Mouse (Mus musculus): ENCODE data around the gene Clic5. TPM values are rescaled to one million over a fixed set of nuclear protein-coding genes. Genes with fewer than 3 reads are reported as not detected.
A peak's percentile ranks its signal among the peaks of the same experiment; 100 is the strongest.
"Not testable (repeated sequence)": the region's sequence is repeated elsewhere in the genome, so short reads cannot be mapped to it uniquely, and the experiment has no call there.

Gene Clic5
- polyA plus RNA-seq, 1 experiment from 2014 or later, result 25.9 TPM

GRCm38 (mm10) chr17:44187537-44187936 is 847 bp upstream of the Clic5 start:
- H3K9me3 ChIP-seq (ENCODE audit: control insufficient read depth, low read length); H3K4me2 ChIP-seq (ENCODE audit: low read depth, low read length); ATAC-seq; H3K9ac ChIP-seq (ENCODE audit: low read depth, low read length); H3K27me3 ChIP-seq (replicated peaks; ENCODE audit: control insufficient read depth, insufficient read depth, low read length); H3K4me3 ChIP-seq (ENCODE audit: low read length); H3K27ac ChIP-seq (ENCODE audit: low read length); H3K36me3 ChIP-seq (ENCODE audit: control insufficient read depth, insufficient read depth, low read length): not testable (repeated sequence)
- H3K4me1 ChIP-seq (ENCODE audit: control insufficient read depth, insufficient read depth, low read length), result peaks cover 16% of the 10 kb centered on the region

GRCm38 (mm10) chr17:44188769-44189145 is 373 bp downstream of the Clic5 start:
- Histone ChIP-seq H3K27me3 (replicated peaks; ENCODE audit: control insufficient read depth, insufficient read depth, low read length) (no peaks in the 10 kb centered on the region; the same call in 1 of the 2 replicates), H3K9ac (ENCODE audit: low read depth, low read length) (peak overlapping the region; percentile 62), H3K36me3 (ENCODE audit: control insufficient read depth, insufficient read depth, low read length) (no peaks in the 10 kb centered on the region), H3K4me1 (ENCODE audit: control insufficient read depth, insufficient read depth, low read length) (peaks cover 17% of the 10 kb centered on the region), H3K27ac (ENCODE audit: low read length) (peak overlapping the region; percentile 36; the same call in 1 of the 2 replicates), H3K4me2 (ENCODE audit: low read depth, low read length) (peak overlapping the region; percentile 66), H3K9me3 (ENCODE audit: control insufficient read depth, low read length) (no peaks in the 10 kb centered on the region), H3K4me3 (ENCODE audit: low read length) (peak overlapping the region; percentile 43)
- WGBS, result 1% methylated on average over 24 of the region's 24 CpGs
- ATAC-seq, result peak; percentile 14

- no peak overlapping the region for H3K27ac ChIP-seq (ENCODE audit: low read length)
- 7% methylated on average over 11 of the region's 11 CpGs for WGBS
- H3K4me3 ChIP-seq (ENCODE audit: low read length), result peak overlapping the region; percentile 25
- H3K9me3 ChIP-seq (ENCODE audit: control insufficient read depth, low read length), result no peaks in the 10 kb centered on the region
- H3K27me3 ChIP-seq (replicated peaks; ENCODE audit: control insufficient read depth, insufficient read depth, low read length), result no peaks in the 10 kb centered on the region; the same call in 1 of the 2 replicates
- no peaks in the 10 kb centered on the region for H3K36me3 ChIP-seq (ENCODE audit: control insufficient read depth, insufficient read depth, low read length)
- peak; percentile 41 for ATAC-seq
- H3K4me2 ChIP-seq (ENCODE audit: low read depth, low read length), result peak overlapping the region; percentile 66
- H3K9ac ChIP-seq (ENCODE audit: low read depth, low read length), result peak overlapping the region; percentile 48; the same call in 1 of the 2 replicates
- H3K4me1 ChIP-seq (ENCODE audit: control insufficient read depth, insufficient read depth, low read length), result peaks cover 19% of the 10 kb centered on the region
Measured at GRCm38 (mm10) chr17:44189696-44190095, 1.3 kb downstream of the Clic5 start.

GRCm38 (mm10) chr17:44190246-44190645 is 1.9 kb downstream of the Clic5 start:
- Histone ChIP-seq H3K9ac (ENCODE audit: low read depth, low read length) (no peak overlapping the region), H3K27ac (ENCODE audit: low read length) (no peak overlapping the region), H3K4me2 (ENCODE audit: low read depth, low read length) (no peak overlapping the region), H3K27me3 (replicated peaks; ENCODE audit: control insufficient read depth, insufficient read depth, low read length) (no peaks in the 10 kb centered on the region; the same call in 1 of the 2 replicates), H3K4me3 (ENCODE audit: low read length) (no peak overlapping the region), H3K9me3 (ENCODE audit: control insufficient read depth, low read length) (no peaks in the 10 kb centered on the region), H3K4me1 (ENCODE audit: control insufficient read depth, insufficient read depth, low read length) (peaks cover 19% of the 10 kb centered on the region), H3K36me3 (ENCODE audit: control insufficient read depth, insufficient read depth, low read length) (no peaks in the 10 kb centered on the region)
- WGBS, result 58% methylated on average over 7 of the region's 7 CpGs
- no peak for ATAC-seq

- Histone ChIP-seq H3K9ac (ENCODE audit: low read depth, low read length) (peak overlapping the region; percentile 51), H3K4me3 (ENCODE audit: low read length) (no peak overlapping the region), H3K27ac (ENCODE audit: low read length) (peak overlapping the region; percentile 74), H3K9me3 (ENCODE audit: control insufficient read depth, low read length) (no peaks in the 10 kb centered on the region), H3K27me3 (replicated peaks; ENCODE audit: control insufficient read depth, insufficient read depth, low read length) (no peaks in the 10 kb centered on the region; the same call in 1 of the 2 replicates), H3K4me1 (ENCODE audit: control insufficient read depth, insufficient read depth, low read length) (peaks cover 17% of the 10 kb centered on the region), H3K36me3 (ENCODE audit: control insufficient read depth, insufficient read depth, low read length) (no peaks in the 10 kb centered on the region), H3K4me2 (ENCODE audit: low read depth, low read length) (peak overlapping the region; percentile 32)
- WGBS, result 54% methylated on average over 3 of the region's 3 CpGs
- peak; percentile 83 for ATAC-seq
Measured at GRCm38 (mm10) chr17:44192981-44193380, 4.6 kb downstream of the Clic5 start.

GRCm38 (mm10) chr17:44199158-44199557 is 10.8 kb downstream of the Clic5 start:
- Histone ChIP-seq H3K4me1 (ENCODE audit: control insufficient read depth, insufficient read depth, low read length) (peaks cover 7% of the 10 kb centered on the region; the same call in 1 of the 2 replicates), H3K27me3 (replicated peaks; ENCODE audit: control insufficient read depth, insufficient read depth, low read length) (no peaks in the 10 kb centered on the region), H3K4me3 (ENCODE audit: low read length) (no peak overlapping the region), H3K4me2 (ENCODE audit: low read depth, low read length) (no peak overlapping the region), H3K9me3 (ENCODE audit: control insufficient read depth, low read length) (no peaks in the 10 kb centered on the region), H3K9ac (ENCODE audit: low read depth, low read length) (no peak overlapping the region), H3K27ac (ENCODE audit: low read length) (no peak overlapping the region), H3K36me3 (ENCODE audit: control insufficient read depth, insufficient read depth, low read length) (no peaks in the 10 kb centered on the region)
- WGBS, result 49% methylated on average over 4 of the region's 4 CpGs
- ATAC-seq, result peak; percentile 49

GRCm38 (mm10) chr17:44202952-44203351 is 14.6 kb downstream of the Clic5 start:
- Histone ChIP-seq H3K4me1 (ENCODE audit: control insufficient read depth, insufficient read depth, low read length) (peaks cover 7% of the 10 kb centered on the region; the same call in 1 of the 2 replicates), H3K9me3 (ENCODE audit: control insufficient read depth, low read length) (no peaks in the 10 kb centered on the region), H3K36me3 (ENCODE audit: control insufficient read depth, insufficient read depth, low read length) (no peaks in the 10 kb centered on the region), H3K27me3 (replicated peaks; ENCODE audit: control insufficient read depth, insufficient read depth, low read length) (no peaks in the 10 kb centered on the region), H3K9ac (ENCODE audit: low read depth, low read length) (no peak overlapping the region), H3K4me2 (ENCODE audit: low read depth, low read length) (no peak overlapping the region), H3K4me3 (ENCODE audit: low read length) (no peak overlapping the region), H3K27ac (ENCODE audit: low read length) (no peak overlapping the region)
- ATAC-seq, result peak; percentile 68
- WGBS, result 55% methylated on average over 5 of the region's 5 CpGs

GRCm38 (mm10) chr17:44204787-44205186 is 16.4 kb downstream of the Clic5 start:
- no peak for ATAC-seq
- Histone ChIP-seq H3K4me3 (ENCODE audit: low read length) (no peak overlapping the region), H3K27me3 (replicated peaks; ENCODE audit: control insufficient read depth, insufficient read depth, low read length) (no peaks in the 10 kb centered on the region), H3K9me3 (ENCODE audit: control insufficient read depth, low read length) (no peaks in the 10 kb centered on the region), H3K9ac (ENCODE audit: low read depth, low read length) (no peak overlapping the region), H3K4me1 (ENCODE audit: control insufficient read depth, insufficient read depth, low read length) (peaks cover 7% of the 10 kb centered on the region; the same call in 1 of the 2 replicates), H3K4me2 (ENCODE audit: low read depth, low read length) (no peak overlapping the region), H3K27ac (ENCODE audit: low read length) (no peak overlapping the region), H3K36me3 (ENCODE audit: control insufficient read depth, insufficient read depth, low read length) (no peaks in the 10 kb centered on the region)
- 82% methylated on average over 1 of the region's 1 CpGs for WGBS

GRCm38 (mm10) chr17:44205562-44205961 is 17.2 kb downstream of the Clic5 start:
- no peaks in the 10 kb centered on the region for H3K27me3 ChIP-seq (replicated peaks; ENCODE audit: control insufficient read depth, insufficient read depth, low read length)
- 59% methylated on average over 3 of the region's 3 CpGs for WGBS
- H3K9me3 ChIP-seq (ENCODE audit: control insufficient read depth, low read length), result no peaks in the 10 kb centered on the region
- H3K9ac ChIP-seq (ENCODE audit: low read depth, low read length), result no peak overlapping the region
- ATAC-seq, result no peak
- no peak overlapping the region for H3K4me3 ChIP-seq (ENCODE audit: low read length)
- H3K4me1 ChIP-seq (ENCODE audit: control insufficient read depth, insufficient read depth, low read length), result peaks cover 7% of the 10 kb centered on the region; the same call in 1 of the 2 replicates
- H3K4me2 ChIP-seq (ENCODE audit: low read depth, low read length), result no peak overlapping the region
- no peak overlapping the region for H3K27ac ChIP-seq (ENCODE audit: low read length)
- H3K36me3 ChIP-seq (ENCODE audit: control insufficient read depth, insufficient read depth, low read length), result no peaks in the 10 kb centered on the region

- WGBS, result 83% methylated on average over 4 of the region's 4 CpGs
- Histone ChIP-seq H3K4me1 (ENCODE audit: control insufficient read depth, insufficient read depth, low read length) (no peaks in the 10 kb centered on the region), H3K27ac (ENCODE audit: low read length) (no peak overlapping the region), H3K4me3 (ENCODE audit: low read length) (no peak overlapping the region), H3K4me2 (ENCODE audit: low read depth, low read length) (no peak overlapping the region), H3K36me3 (ENCODE audit: control insufficient read depth, insufficient read depth, low read length) (no peaks in the 10 kb centered on the region), H3K9me3 (ENCODE audit: control insufficient read depth, low read length) (no peaks in the 10 kb centered on the region), H3K9ac (ENCODE audit: low read depth, low read length) (no peak overlapping the region), H3K27me3 (replicated peaks; ENCODE audit: control insufficient read depth, insufficient read depth, low read length) (no peaks in the 10 kb centered on the region)
- no peak for ATAC-seq
Measured at GRCm38 (mm10) chr17:44208900-44209299, 20.5 kb downstream of the Clic5 start.
